Mouse (Mus musculus) c-Kit-negative CD71-positive TER-119-positive erythroid progenitor cells, embryonic 14.5 days (primary cell): ENCODE measurements around the gene Samd4b.

Experiments used
- DNase-seq: peaks from one replicate; pipeline ENCODE4 v3.0.0-alpha.2; 2013; ENCODE audit warnings: low read depth, low spot score

The Samd4b gene

DNA sequence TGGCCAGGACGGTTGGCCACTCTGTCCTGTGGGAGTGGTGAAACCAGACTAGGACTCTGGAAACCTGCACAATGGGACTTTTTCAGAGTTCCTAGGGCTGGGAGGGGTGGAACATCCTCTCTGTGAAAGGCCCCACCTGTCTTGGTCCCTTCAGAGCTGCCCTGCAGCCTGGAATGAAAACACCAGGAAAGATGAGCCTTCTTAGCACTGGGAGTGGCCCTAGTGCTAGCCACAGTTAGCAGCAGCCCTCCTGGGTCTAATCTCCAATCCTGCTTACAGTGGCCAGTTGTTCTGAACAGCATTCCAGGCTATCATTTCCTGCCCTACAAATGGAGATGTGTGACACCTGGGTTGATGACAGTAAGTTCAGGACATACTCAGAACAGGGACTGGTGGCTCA lies 6.1 kb downstream of the Samd4b start:
- no peak for DNase-seq

DNA sequence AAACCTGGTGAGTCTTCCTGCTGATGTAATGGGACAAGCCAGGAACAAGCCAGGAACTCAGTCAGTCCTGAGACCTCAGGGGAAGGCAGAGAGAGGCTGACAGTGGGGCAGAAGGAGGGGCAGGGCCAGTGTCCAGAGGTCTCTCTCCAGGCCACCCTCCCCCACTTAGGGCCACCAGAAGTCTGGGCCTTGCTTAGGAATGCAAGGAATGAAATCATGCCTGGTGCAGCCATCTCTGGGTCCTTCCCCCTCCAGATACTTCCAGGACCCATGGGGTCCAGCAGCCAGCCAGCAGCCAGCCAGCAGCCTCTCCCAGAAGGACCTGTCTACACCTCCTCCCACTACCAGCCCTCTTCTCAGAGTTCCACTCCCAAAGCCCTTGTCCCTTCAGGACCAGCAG lies 10.3 kb downstream of the Samd4b start:
- no peak for DNase-seq

DNA sequence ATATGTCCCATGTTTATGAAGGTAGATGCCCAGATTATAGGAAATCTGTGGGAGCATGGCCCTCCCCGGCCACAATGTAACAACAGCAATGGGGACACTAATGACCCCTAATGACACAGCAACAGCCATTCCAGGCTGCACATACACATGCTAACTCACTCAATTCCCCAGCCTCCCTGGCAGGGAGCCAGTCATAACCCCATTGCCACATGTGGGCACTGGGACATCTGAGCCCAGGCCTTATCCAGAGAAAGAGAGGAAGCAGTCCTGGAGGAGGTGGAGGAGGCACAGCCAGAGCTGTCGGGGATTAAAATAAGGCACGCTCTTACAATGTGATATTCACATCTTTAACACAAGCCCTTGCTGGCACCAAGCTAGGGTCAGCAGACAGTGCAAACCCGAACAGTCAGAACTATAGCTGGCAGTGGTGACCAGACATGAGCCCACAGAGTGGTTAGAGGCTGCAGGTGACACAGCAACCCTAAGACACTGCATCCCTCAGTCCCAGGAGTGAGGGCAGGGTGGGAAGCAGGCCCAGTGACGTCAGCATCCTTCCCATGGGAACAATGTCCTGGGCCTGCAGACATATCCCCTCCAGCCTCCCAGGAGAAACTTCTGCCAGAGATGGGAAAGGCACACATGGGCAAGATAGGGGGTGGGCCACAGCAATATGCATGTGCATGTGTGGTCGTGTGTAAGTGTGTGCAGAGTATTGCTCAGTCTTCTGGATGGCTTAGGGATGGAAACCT lies 11.1 kb downstream of the Samd4b start:
- DNase-seq: no peak

DNA sequence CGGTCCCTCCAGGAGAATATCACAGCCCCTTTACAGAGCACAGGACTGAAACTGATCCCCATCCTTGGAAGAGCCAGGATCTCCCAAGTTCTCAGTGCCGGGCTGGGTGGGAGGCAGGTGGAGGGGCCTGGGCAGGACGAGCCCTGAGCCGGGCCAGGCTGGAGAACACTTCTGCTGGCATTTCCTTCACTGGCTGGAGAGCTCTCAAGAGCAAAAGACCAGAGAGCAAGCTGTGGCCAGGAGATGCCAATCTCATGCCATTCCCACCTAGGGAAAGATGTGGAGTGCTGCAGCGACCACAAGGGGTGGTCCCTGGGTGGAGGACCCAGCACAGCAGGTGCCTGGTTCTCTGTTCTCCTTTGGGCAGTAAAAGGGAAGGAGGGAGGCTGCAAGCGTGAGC lies 12.9 kb downstream of the Samd4b start:
- DNase-seq: no peak

DNA sequence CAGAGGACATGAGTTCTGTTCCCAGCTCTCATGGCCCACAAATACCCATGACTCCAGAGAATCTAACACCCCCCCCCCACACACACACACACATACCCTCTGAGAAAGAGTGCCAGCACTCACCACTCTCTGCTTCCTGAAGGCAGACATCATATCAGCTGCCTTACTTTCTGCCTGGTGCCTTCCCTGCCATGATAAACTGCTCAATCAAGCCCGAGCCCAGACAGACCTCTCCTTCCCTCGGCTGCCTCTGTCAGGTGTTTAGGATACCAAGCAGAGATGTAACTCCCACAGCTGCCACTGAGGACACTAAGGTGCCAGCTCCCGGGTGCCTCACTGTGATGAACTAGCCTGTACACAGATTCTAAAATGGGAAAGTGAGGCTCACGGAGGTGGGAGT lies 13.5 kb downstream of the Samd4b start:
- peak; percentile 42 for DNase-seq

DNA sequence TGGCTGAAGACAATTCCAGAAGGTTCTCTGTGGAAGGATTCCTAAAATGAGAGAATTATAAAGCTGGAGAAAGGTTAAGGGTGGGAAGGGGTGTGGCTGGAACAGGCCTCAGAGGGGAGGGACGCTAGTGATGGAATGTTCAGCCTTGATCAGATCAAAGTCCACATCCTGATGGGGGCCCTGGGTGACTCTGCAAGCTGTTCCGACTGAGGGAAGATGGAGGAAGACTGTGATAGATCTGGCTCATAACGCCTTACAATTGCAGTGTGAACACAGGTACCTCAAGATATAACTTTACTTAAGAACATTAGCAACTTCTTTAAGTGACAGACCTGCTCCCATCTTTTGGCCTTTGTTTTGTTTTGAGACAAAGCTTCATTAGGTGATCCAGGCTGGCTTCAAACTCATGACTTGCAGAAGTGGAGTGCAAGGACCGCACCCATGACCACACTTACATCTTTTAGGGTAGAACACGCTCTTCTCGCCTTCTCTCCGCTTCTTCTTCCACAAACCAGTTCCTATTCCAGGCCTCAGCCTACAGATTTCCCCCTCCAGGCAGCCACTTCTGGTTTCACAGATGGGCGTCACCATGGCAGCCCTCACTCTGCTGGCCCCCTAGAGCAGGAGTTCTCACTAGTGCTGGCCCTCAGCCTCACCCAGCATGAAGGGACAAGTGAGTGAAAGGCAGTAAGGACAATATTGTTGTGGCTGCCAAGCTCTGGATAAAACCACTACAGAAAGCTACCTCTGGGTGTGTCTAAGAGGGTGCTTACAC lies 14.2 kb downstream of the Samd4b start:
- peak; percentile 59 for DNase-seq

DNA sequence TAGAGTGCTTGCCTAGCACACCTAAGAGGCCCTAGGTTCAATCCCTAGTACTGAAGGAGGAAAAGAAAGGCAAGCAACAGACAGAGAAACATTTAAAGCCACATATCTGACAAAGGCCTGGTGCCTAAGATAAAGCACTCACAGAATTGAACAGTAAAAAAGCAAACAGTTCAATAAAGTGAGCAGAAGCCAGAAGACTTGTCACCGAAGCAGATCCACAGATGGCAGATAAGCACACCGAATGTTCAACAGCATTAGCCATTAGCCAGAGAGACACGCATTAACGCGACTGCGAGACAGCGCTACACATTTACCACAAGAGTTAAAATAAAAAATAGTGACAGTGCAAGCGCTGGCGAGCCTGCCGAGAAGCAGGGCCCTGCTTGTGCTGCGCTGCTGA lies 15.1 kb downstream of the Samd4b start:
- peak; percentile 36 for DNase-seq

DNA sequence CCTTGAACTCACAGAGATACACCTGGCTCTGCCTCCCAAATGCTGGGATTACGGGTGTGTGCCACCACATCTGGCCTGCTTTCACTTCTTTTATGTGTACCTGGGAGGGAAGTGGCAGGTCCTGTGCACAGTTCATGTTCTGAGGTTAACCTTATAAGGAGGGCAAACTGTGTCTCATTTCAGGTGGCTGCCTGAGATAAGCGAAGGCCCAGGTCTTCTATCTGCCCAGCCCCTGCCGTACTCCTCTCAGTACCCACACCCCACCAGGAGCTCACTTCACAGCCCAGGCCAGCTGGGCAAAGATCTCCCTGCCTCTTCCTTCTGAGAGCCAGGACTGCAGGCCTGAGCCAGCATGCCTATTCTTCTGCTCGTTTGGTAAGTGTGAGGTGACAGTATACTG lies 16.2 kb downstream of the Samd4b start:
- DNase-seq: no peak

DNA sequence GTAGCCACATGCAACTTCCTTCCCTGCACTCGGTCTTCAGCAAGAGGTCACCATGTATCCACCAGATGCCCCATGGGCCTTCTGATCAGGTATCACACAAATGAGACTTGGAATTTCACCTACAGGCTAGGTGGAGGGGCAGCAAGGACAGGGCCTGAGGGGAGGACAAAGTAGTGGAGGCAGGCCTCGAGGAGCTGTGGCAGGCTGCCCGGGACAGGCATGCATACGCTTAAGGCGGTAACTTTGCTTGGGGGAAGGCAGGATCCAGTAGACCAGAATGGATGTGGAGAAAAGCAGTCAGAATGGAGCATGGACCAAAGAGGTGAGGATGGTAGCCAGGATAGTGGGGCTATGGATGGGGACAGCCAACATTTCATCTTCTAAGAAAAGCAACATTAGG lies 18.1 kb downstream of the Samd4b start:
- no peak for DNase-seq

DNA sequence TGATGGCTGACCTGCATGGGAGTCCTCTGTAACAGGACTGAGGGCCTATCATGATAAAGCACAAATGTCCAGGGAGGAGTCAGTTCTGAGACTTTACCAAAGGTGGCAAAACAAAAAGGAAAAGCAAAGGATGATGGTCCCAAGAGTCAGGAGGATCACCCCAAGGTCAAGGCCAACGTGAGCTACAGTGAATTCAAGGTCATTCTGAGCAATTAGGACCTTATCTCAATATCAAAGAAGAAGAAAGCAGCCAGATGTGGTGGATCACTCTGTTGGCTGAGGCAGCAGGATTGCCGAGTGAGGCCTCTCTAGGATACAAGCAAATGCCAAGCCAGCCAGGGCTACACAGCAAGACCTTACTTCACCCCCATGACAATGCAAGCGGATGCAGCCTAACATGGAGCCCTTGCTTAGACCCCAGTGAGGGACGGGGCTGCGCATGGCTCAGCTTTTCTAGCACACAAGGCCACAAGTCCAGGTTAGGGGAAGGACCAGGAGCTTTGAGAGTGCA lies 19.3 kb downstream of the Samd4b start:
- no peak for DNase-seq

DNA sequence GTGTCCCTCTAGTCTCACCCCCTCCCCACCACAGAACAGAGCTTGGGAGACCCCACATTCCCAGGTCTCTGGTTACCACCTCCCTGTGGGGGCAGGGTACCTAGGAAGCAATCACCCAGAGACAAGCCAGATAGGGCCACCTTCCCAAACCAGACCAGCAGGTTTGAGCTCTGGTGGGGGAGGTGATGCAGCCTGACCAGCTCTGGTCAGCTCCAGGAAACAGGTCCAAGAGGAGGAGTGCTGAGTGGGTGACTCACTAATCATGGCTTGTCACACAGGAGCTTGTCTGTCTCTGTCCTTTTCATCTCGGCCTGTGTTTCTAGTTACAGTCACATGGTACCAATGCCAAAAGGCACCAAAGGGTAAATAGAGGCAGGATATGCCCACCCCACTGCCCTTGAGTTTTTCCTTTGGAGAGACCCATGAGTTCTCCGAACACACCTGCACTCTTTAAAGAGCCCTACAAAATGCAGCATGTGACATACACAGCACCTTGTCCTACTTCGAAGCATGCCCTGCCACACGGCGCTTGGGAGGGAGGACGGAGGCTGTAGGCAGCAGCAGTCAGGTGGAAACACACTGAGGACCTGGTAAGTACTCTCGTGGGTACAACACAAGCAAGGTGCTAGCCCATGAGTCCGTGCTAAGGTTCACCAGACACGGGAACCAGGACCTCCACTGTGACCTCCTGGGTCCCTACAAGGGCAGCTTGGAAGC lies 20.0 kb downstream of the Samd4b start:
- no peak for DNase-seq

DNA sequence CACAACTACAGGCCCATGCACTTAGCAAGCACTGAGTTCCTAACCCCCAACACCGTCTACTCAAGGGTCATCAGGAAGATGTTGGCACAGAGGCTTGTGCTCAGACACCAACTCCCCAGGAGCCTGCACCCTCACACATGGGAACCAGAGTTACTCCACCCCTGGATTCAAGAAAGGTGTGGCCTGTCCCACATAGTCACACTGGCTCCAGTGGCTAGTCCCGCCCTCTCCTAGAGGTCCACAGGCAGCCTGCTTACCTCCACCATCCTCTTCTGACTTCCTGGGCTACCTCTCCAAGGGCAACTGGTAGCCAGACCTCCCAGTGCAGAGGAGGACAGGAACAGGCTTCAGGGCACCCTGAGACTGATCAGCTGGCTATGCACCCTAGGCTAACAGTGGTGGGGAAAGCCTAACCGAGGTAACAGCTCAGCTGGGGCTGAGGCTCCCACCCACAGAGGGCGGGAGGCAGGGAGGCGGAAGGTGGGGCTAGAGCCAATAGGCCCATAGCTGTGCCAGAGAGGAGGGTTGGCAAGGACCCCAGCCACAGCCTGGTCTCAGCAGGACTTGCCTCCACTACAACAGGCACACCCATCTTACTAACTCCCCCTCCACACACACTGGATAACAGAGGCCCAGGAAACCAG lies 21.6 kb downstream of the Samd4b start:
- DNase-seq: no peak

DNA sequence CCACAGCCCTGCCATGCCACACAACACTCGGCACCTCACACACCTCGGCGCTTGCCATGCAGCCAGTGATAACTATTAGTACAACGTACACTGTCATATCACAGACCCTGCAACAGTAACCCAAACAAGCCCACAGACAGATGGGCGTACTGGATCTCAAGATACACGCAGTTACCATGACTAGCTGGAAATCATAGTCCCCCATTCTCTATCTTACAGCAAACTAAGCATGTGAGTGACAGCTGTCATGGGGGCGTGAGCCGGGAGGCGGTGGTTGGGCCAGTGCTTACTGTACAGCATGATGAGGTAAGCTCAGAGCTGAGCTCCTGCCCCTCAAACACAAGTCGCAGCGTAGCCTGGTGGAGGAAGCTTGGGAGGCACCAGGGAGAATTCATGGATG lies 22.3 kb downstream of the Samd4b start:
- no peak for DNase-seq

DNA sequence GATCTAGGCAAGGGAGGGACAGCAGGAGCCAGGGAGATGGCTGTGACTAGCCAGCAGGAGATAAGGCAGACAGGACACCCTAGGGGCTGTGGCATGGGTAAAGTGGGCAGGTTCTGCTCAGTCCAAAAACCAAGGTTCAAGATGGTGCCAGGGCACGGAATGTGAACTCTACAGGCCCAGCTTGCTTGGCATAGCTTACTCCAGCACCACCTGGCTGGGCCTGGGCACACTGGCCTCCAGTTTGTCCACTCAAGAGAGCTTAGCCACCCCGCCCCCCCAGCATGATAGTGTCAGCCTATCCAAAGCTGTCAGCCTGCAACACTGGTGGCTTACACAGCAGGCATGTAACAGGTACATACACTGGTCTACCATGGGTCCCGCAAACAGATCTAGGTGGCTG lies 24.7 kb downstream of the Samd4b start:
- DNase-seq: no peak

DNA sequence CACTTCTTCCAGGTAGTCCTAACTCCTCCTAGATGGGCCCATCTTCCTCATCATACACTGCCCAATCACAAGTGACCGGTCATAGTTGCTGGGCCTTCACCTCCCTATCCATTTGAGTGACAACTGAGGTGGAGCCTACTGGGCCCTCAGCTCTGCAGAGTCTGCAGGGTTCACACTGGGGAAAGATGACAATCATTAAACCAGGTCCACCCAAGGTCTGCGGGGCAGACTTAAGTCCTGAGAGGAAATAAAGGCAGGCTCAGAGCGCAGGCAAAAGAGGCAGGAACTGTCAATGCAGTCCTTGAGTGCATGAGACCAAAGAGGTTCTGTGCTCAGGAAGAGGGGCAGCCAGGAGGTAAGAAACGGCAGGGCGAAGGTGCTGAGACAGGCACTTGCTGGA lies 25.3 kb downstream of the Samd4b start:
- DNase-seq: no peak

DNA sequence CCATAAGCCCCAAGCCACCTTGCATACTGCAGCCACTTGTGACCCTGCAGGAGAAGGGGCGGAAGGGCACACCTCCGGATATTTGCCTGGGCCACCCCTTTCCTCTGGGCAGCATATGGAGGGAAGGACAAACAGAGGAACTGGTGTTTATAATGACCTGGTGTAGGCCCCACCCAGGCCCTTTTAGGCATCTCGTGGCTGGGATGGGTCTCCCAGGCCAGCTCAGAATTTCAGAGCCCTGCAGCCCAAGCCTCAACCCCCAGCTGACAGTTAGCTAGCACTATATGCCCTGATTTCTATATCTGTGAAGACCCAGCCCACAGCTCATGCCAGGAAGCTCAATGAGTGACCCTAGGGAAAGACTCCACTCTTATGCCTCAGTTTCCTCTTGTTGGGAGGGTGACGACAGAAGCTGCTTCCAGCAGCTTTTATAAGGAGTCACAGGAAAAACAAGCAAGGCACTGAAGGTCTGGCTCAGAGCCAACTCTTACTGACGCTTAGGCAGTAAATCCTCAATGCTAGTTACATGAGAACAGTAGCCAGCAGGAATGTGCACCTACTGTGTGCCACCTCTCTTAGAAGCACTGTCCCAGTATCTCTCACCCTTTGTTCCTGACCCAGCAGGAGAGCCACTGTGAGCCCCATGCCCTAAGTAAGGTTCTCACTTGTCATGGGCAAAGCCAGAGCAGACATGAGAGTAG lies 26.8 kb downstream of the Samd4b start:
- no peak for DNase-seq

DNA sequence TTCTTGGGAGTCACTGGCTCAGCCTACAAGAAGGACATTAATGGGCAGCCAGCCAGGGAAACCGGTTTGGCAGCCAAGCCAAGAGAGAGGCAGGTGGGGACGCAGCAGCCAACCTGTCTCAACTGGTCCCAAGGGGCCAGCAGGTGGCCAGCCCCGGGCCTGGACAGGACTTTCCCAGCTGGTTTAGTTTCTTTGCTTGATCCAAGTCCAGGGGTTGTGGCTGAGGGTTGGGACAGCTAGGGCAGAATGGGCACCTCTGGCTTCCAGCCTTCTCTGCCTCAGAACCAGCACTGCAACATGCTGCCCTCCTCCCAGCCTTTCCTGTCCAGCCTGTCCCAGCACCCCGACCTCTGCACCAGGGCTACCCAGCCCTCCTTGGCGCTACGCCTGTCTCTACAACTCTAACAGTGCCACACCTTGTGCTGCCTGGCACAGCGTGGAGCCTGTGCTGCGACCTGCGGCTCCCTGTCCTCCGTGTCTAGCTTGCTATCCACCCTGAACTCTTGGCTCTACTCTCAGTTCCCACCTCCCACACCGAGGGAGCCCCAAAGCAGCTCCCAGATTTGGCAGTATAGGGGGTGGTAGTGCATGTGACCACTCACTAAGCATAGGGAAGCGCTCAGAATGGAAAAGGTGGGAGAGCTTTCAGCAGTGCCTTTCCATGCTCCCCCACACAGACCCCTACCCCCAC lies 27.5 kb downstream of the Samd4b start:
- no peak for DNase-seq

DNA sequence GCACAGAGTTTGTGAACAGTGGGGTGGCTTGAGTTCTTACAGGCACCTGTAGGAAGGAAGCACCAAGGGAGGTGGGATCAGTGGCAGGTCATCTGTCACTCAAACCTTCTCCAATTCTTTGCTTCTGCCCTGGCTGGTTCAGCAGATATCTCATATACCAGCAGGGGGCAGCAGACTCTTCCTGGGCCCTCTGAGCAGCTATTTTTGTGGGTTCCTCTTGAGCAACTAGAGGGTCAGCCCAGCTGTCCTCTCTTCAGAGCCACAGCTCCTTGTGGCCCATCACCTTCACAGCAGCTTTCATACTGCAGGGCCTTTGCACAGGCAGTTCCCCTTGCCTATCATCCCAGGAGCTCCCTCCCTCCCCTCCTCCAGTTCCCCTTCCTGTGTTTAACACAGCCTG lies 29.7 kb downstream of the Samd4b start:
- DNase-seq: peak; percentile 61

DNA sequence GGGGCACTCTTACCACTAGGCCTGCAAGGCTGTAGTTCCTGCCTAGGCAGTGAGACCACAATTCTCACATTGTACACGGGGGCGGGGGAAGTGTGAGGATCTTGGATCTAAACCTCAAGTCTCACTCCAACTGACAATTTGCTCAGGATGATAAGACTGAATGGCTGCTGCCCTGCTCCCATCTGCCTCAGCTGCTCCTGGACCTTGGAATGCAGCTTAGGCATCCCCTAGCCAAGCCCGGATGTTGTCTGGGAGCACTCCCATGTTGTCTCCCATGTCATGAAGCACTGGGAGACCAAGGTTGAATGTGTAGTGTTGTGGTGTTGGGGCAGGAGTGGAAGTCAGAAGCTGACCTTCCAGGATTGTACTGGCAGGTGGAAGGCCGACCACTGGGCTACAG lies 30.4 kb downstream of the Samd4b start:
- no peak for DNase-seq

DNA sequence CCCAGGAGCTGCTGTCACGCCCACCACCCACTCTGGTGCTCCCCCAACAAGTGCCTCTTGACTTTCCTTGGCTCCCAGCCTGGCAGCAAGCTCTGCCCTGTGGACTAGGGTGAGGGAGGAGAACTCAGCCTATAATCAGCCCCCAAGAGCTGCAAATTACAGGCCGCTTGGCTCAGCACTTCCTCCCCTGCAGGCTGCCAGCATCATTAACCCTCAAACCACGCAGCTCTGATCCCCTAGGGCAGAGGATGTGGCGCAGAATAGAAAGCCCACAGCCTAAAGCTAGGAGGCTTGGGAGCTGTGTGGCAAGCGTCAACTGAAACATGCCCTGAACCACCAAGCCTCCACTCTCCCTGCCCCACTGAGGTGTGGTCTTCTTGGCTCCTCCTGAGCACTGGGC lies 32.5 kb downstream of the Samd4b start:
- DNase-seq: no peak

DNA sequence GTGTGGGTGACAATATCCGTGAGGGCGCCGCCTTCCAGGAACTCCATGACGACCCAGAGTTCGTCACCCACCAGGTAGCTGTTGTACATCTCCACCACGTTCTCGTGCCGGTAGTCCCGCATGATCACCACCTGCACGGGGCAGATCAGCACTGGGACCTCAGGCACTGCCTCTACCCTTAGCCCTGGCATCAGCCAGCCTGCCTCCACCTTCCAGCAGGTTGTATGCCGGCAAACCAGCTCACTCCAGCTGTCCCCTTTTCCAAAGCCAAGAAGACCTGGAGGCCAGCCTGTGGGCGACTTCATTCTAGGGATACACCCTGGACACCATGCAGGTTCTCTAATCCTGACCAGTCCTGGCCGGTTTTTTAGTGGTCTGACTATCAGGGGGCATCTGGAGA lies 35.0 kb downstream of the Samd4b start:
- DNase-seq: no peak
